Mouse (Mus musculus) myocyte (in vitro differentiated cells): Measurements from ENCODE around the gene Acbd3. TPM values are rescaled to one million over a fixed set of nuclear protein-coding genes. Genes with fewer than 3 reads are reported as not detected.
A peak's percentile ranks its signal among the peaks of the same experiment; 100 is the strongest.

Source experiments
- H3K27me3 ChIP-seq: one replicate; pipeline ENCODE4 v1.6.1; 2011; ENCODE audit not compliant: control insufficient read depth, insufficient read depth, insufficient read length
- H3K36me3 ChIP-seq: one replicate; pipeline ENCODE4 v1.6.1; 2011; ENCODE audit not compliant: control insufficient read depth, insufficient read depth
- H3K4me2 ChIP-seq: one replicate; pipeline ENCODE4 v1.6.1; 2011; ENCODE audit warnings: low read depth, control low read depth
- H3K4me3 ChIP-seq: one replicate; pipeline ENCODE4 v1.5.1; 2011; ENCODE audit warnings: mild to moderate bottlenecking, control low read depth, moderate library complexity
- H3K79me2 ChIP-seq: one replicate; pipeline ENCODE4 v1.6.1; 2011; ENCODE audit not compliant: control insufficient read depth, insufficient read depth
- H3ac ChIP-seq: one replicate; pipeline ENCODE4 v1.6.1; 2011; ENCODE audit not compliant: control insufficient read depth, insufficient read length
- CEBPB ChIP-seq: IDR thresholded peaks from 2 replicates; pipeline ENCODE4 v1.6.1; 2011; ENCODE audit warnings: mild to moderate bottlenecking, moderate library complexity; ENCODE audit not compliant: poor library complexity, insufficient read depth, severe bottlenecking
- E2F4 ChIP-seq: IDR thresholded peaks from one replicate; pipeline ENCODE4 v1.6.1; 2011; ENCODE audit warnings: mild to moderate bottlenecking, control low read depth, moderate library complexity; ENCODE audit not compliant: insufficient read depth
- MAX ChIP-seq: IDR thresholded peaks from one replicate; pipeline ENCODE4 v1.6.1; 2011; ENCODE audit warnings: low read depth, mild to moderate bottlenecking, control low read depth
- MYOD1 ChIP-seq, 3 experiments: IDR thresholded peaks; one replicate each; pipeline ENCODE4 v1.6.1; 2011; ENCODE audit warnings: control low read depth in 2 of 3, low read depth in 2 of 3, mild to moderate bottlenecking in 2 of 3, moderate library complexity in 1 of 3; ENCODE audit not compliant: insufficient read length in 2 of 3, control insufficient read depth in 1 of 3
- MYOG ChIP-seq, 3 experiments: IDR thresholded peaks; one replicate each; pipeline ENCODE4 v1.6.1; 2011; ENCODE audit warnings: control low read depth in 2 of 3, low read depth in 2 of 3, mild to moderate bottlenecking in 2 of 3; ENCODE audit not compliant: insufficient read length in 2 of 3, control insufficient read depth in 1 of 3, insufficient read depth in 1 of 3
- POLR2A ChIP-seq: IDR thresholded peaks from one replicate; pipeline ENCODE4 v1.6.1; 2011; ENCODE audit warnings: low read depth, mild to moderate bottlenecking, control low read depth, moderate library complexity; ENCODE audit not compliant: insufficient read length
- POLR2AphosphoS2 ChIP-seq: IDR thresholded peaks from one replicate; pipeline ENCODE4 v1.6.1; 2011; ENCODE audit warnings: low read depth, control low read depth; ENCODE audit not compliant: insufficient read length
- REST ChIP-seq: IDR thresholded peaks from one replicate; pipeline ENCODE4 v1.6.1; 2011; ENCODE audit warnings: mild to moderate bottlenecking, control low read depth, moderate library complexity; ENCODE audit not compliant: insufficient read depth, insufficient read length
- SRF ChIP-seq: IDR thresholded peaks from one replicate; pipeline ENCODE4 v1.6.1; 2011; ENCODE audit warnings: low read depth; ENCODE audit not compliant: control insufficient read depth, insufficient read length
- TCF12 ChIP-seq: IDR thresholded peaks from one replicate; pipeline ENCODE4 v1.6.1; 2011; ENCODE audit warnings: mild to moderate bottlenecking, control low read depth; ENCODE audit not compliant: poor library complexity, insufficient read depth, severe bottlenecking
- TCF3 ChIP-seq: IDR thresholded peaks from one replicate; pipeline ENCODE4 v1.6.1; 2011; ENCODE audit warnings: low read depth, control low read depth; ENCODE audit not compliant: insufficient read length
- USF1 ChIP-seq: IDR thresholded peaks from one replicate; pipeline ENCODE4 v1.6.1; 2011; ENCODE audit warnings: low read depth, mild to moderate bottlenecking, control low read depth, moderate library complexity
- polyA plus RNA-seq: library from polyadenylated mRNA; unstranded; fragments of >200 nt; fragmentation: generic; extraction: Trizol; gene quantifications from one replicate; pipeline ENCODE4 v1.2.1, GENCODE M21; 2012; ENCODE audit warnings: missing spikeins

Gene Acbd3
- polyA plus RNA-seq, 1 experiment, result 13.6 TPM

- Histone ChIP-seq H3K4me2 (no peak overlapping the region), H3K36me3 (no peaks in the 10 kb centered on the region), H3K4me3 (no peak overlapping the region), H3K27me3 (no peaks in the 10 kb centered on the region), H3K79me2 (no peaks in the 10 kb centered on the region), H3ac (no peak overlapping the region)
- no peak for TF ChIP-seq POLR2A
These were observed 48.8 kb downstream of the Acbd3 start for GRCm38 (mm10) chr1:180774664-180775063.

- no peak for TF ChIP-seq CEBPB
- TF ChIP-seq TCF12, result no peak
- no peak for TF ChIP-seq POLR2A
- TF ChIP-seq TCF3, result no peak
- no peak for TF ChIP-seq SRF
- no peak for TF ChIP-seq POLR2AphosphoS2
- no peak for TF ChIP-seq REST
- no peak for TF ChIP-seq MYOG (IDR thresholded peaks at IDR 0.05; ENCODE audit: control insufficient read depth in 1 of 3, insufficient read depth in 1 of 3, insufficient read length in 2 of 3, low read depth in 2 of 3)
- no peak for TF ChIP-seq MYOD1 (IDR thresholded peaks at IDR 0.05; ENCODE audit: control insufficient read depth in 1 of 3, insufficient read length in 2 of 3, low read depth in 2 of 3)
- TF ChIP-seq USF1, result no peak
- no peak for TF ChIP-seq E2F4
- no peak for TF ChIP-seq MAX
- Histone ChIP-seq H3K4me3 (no peak overlapping the region), H3K27me3 (no peaks in the 10 kb centered on the region), H3K79me2 (no peaks in the 10 kb centered on the region), H3ac (no peak overlapping the region), H3K36me3 (no peaks in the 10 kb centered on the region), H3K4me2 (no peak overlapping the region)
These were observed 49.5 kb downstream of the Acbd3 start for GRCm38 (mm10) chr1:180775317-180775716.

- Histone ChIP-seq H3ac (no peak overlapping the region), H3K4me3 (no peak overlapping the region), H3K27me3 (no peaks in the 10 kb centered on the region), H3K79me2 (no peaks in the 10 kb centered on the region), H3K4me2 (peak overlapping the region; percentile 93), H3K36me3 (no peaks in the 10 kb centered on the region)
- TF ChIP-seq MYOG (IDR thresholded peaks at IDR 0.05; ENCODE audit: control insufficient read depth in 1 of 3, insufficient read depth in 1 of 3, insufficient read length in 2 of 3, low read depth in 2 of 3) (peak in 1 of 3 experiments; percentile 17), POLR2AphosphoS2 (no peak), E2F4 (no peak), TCF12 (no peak), MYOD1 (IDR thresholded peaks at IDR 0.05; ENCODE audit: control insufficient read depth in 1 of 3, insufficient read length in 2 of 3, low read depth in 2 of 3) (peak in 1 of 3 experiments; percentile 13), REST (no peak), TCF3 (no peak), POLR2A (no peak), MAX (no peak), CEBPB (no peak)
These were observed 50.1 kb downstream of the Acbd3 start for GRCm38 (mm10) chr1:180775849-180776493.

GRCm38 (mm10) chr1:180776494-180776893 lies 50.7 kb downstream of the Acbd3 start:
- H3K4me3 ChIP-seq, result no peak overlapping the region
- no peaks in the 10 kb centered on the region for H3K36me3 ChIP-seq
- TF ChIP-seq POLR2A (no peak), E2F4 (no peak), REST (no peak), MYOG (IDR thresholded peaks at IDR 0.05; ENCODE audit: control insufficient read depth in 1 of 3, insufficient read depth in 1 of 3, insufficient read length in 2 of 3, low read depth in 2 of 3) (no peak), MYOD1 (IDR thresholded peaks at IDR 0.05; ENCODE audit: control insufficient read depth in 1 of 3, insufficient read length in 2 of 3, low read depth in 2 of 3) (no peak), TCF12 (no peak), TCF3 (no peak), POLR2AphosphoS2 (no peak), USF1 (no peak), MAX (no peak), SRF (no peak), CEBPB (no peak)
- H3K27me3 ChIP-seq, result no peaks in the 10 kb centered on the region
- no peaks in the 10 kb centered on the region for H3K79me2 ChIP-seq
- H3ac ChIP-seq, result no peak overlapping the region
- peak overlapping the region; percentile 93 for H3K4me2 ChIP-seq

- Histone ChIP-seq H3K79me2 (no peaks in the 10 kb centered on the region), H3K4me2 (peak overlapping the region; percentile 93), H3K4me3 (peak overlapping the region; percentile 50), H3K27me3 (no peaks in the 10 kb centered on the region), H3K36me3 (no peaks in the 10 kb centered on the region), H3ac (peak overlapping the region; percentile 25)
- no peak for TF ChIP-seq E2F4
- TF ChIP-seq SRF, result no peak
- TF ChIP-seq MYOG (IDR thresholded peaks at IDR 0.05; ENCODE audit: control insufficient read depth in 1 of 3, insufficient read depth in 1 of 3, insufficient read length in 2 of 3, low read depth in 2 of 3), result peak in 1 of 3 experiments; percentile 43
- TF ChIP-seq REST, result no peak
- TF ChIP-seq TCF12, result no peak
- TF ChIP-seq USF1, result no peak
- TF ChIP-seq TCF3, result no peak
- TF ChIP-seq POLR2A, result no peak
- TF ChIP-seq MYOD1 (IDR thresholded peaks at IDR 0.05; ENCODE audit: control insufficient read depth in 1 of 3, insufficient read length in 2 of 3, low read depth in 2 of 3), result peak in 1 of 3 experiments; percentile 31
- TF ChIP-seq CEBPB, result no peak
- no peak for TF ChIP-seq MAX
- no peak for TF ChIP-seq POLR2AphosphoS2
These were observed 51.4 kb downstream of the Acbd3 start for GRCm38 (mm10) chr1:180777289-180777659.
